Mouse (Mus musculus) bone marrow, adult 2 months (tissue): Measurements from ENCODE around the gene Six3.

Experiments used
- CTCF ChIP-seq: fragments of 200-500 bp; IDR thresholded peaks from 2 replicates; pipeline ENCODE4 v1.5.1; 2011; ENCODE audit warnings: low read length, control low read depth; ENCODE audit not compliant: control insufficient read depth, insufficient read depth
- POLR2A ChIP-seq: fragments of 200-500 bp; IDR thresholded peaks from 2 replicates; pipeline ENCODE4 v1.6.1; 2011; ENCODE audit warnings: low read depth, mild to moderate bottlenecking, control low read depth, low read length, borderline replicate concordance; ENCODE audit not compliant: control insufficient read depth

GRCm38 (mm10) chr17:85584573-85584972 is 28.8 kb upstream of the Six3 start:
- TF ChIP-seq CTCF (no peak), POLR2A (no peak)
